Mouse (Mus musculus): ENCODE measurements around the gene Ncoa4. TPM values are rescaled to one million over a fixed set of nuclear protein-coding genes. Genes with fewer than 3 reads are reported as not detected.

Ncoa4 gene
- polyA plus RNA-seq, 1 experiment: 22.8 TPM

- Histone ChIP-seq H3K4me1 (ENCODE audit: control insufficient read depth, insufficient read depth, insufficient read length, low read length) (no peaks in the 10 kb centered on the region), H3K36me3 (ENCODE audit: control insufficient read depth, insufficient read depth, low read length) (no peaks in the 10 kb centered on the region), H3K27ac (ENCODE audit: insufficient read depth, low read depth, low read length) (no peak overlapping the region), H3K4me3 (ENCODE audit: low read depth, low read length) (no peak overlapping the region), H3K27me3 (ENCODE audit: control insufficient read depth, insufficient read depth, low read length) (no peaks in the 10 kb centered on the region)
- 70% methylated on average over 7 of the region's 7 CpGs for WGBS
- TF ChIP-seq CTCF (IDR thresholded peaks at IDR 0.05; ENCODE audit: extremely low read depth, insufficient read length, insufficient replicate concordance, low read depth, low read length) (no peak), POLR2A (IDR thresholded peaks at IDR 0.05; ENCODE audit: low read depth, low read length) (no peak)
Observed at GRCm38 (mm10) chr14:32145809-32146511, 13.7 kb upstream of the Ncoa4 start.

- no peaks in the 10 kb centered on the region for H3K27me3 ChIP-seq (ENCODE audit: control insufficient read depth, insufficient read depth, low read length)
- TF ChIP-seq POLR2A (IDR thresholded peaks at IDR 0.05; ENCODE audit: low read depth, low read length): no peak
- TF ChIP-seq CTCF (IDR thresholded peaks at IDR 0.05; ENCODE audit: extremely low read depth, insufficient read length, insufficient replicate concordance, low read depth, low read length): no peak
- H3K4me3 ChIP-seq (ENCODE audit: low read depth, low read length): no peak overlapping the region
- H3K4me1 ChIP-seq (ENCODE audit: control insufficient read depth, insufficient read depth, insufficient read length, low read length): no peaks in the 10 kb centered on the region
- 67% methylated on average over 2 of the region's 2 CpGs for WGBS
- no peak overlapping the region for H3K27ac ChIP-seq (ENCODE audit: insufficient read depth, low read depth, low read length)
- H3K36me3 ChIP-seq (ENCODE audit: control insufficient read depth, insufficient read depth, low read length): no peaks in the 10 kb centered on the region
Observed at GRCm38 (mm10) chr14:32146578-32146977, 13.1 kb upstream of the Ncoa4 start.

GRCm38 (mm10) chr14:32150872-32151271 lies 8.8 kb upstream of the Ncoa4 start:
- WGBS: 82% methylated on average over 2 of the region's 2 CpGs
- Histone ChIP-seq H3K36me3 (ENCODE audit: control insufficient read depth, insufficient read depth, low read length) (no peaks in the 10 kb centered on the region), H3K27ac (ENCODE audit: insufficient read depth, low read depth, low read length) (no peak overlapping the region), H3K27me3 (ENCODE audit: control insufficient read depth, insufficient read depth, low read length) (no peaks in the 10 kb centered on the region), H3K4me1 (ENCODE audit: control insufficient read depth, insufficient read depth, insufficient read length, low read length) (no peaks in the 10 kb centered on the region), H3K4me3 (ENCODE audit: low read depth, low read length) (no peak overlapping the region)
- TF ChIP-seq POLR2A (IDR thresholded peaks at IDR 0.05; ENCODE audit: low read depth, low read length) (no peak), CTCF (IDR thresholded peaks at IDR 0.05; ENCODE audit: extremely low read depth, insufficient read length, insufficient replicate concordance, low read depth, low read length) (no peak)

- H3K36me3 ChIP-seq (ENCODE audit: control insufficient read depth, insufficient read depth, low read length): no peaks in the 10 kb centered on the region
- H3K4me1 ChIP-seq (ENCODE audit: control insufficient read depth, insufficient read depth, insufficient read length, low read length): no peaks in the 10 kb centered on the region
- WGBS: 89% methylated on average over 18 of the region's 18 CpGs
- H3K27ac ChIP-seq (ENCODE audit: insufficient read depth, low read depth, low read length): no peak overlapping the region
- no peaks in the 10 kb centered on the region for H3K27me3 ChIP-seq (ENCODE audit: control insufficient read depth, insufficient read depth, low read length)
- H3K4me3 ChIP-seq (ENCODE audit: low read depth, low read length): no peak overlapping the region
- no peak for TF ChIP-seq POLR2A (IDR thresholded peaks at IDR 0.05; ENCODE audit: low read depth, low read length)
- TF ChIP-seq CTCF (IDR thresholded peaks at IDR 0.05; ENCODE audit: extremely low read depth, insufficient read length, insufficient replicate concordance, low read depth, low read length): no peak
Observed at GRCm38 (mm10) chr14:32152243-32152965, 7.3 kb upstream of the Ncoa4 start.

- WGBS: 94% methylated on average over 2 of the region's 2 CpGs
- no peaks in the 10 kb centered on the region for H3K36me3 ChIP-seq (ENCODE audit: control insufficient read depth, insufficient read depth, low read length)
- H3K4me1 ChIP-seq (ENCODE audit: control insufficient read depth, insufficient read depth, insufficient read length, low read length): no peaks in the 10 kb centered on the region
- no peak overlapping the region for H3K4me3 ChIP-seq (ENCODE audit: low read depth, low read length)
- H3K27ac ChIP-seq (ENCODE audit: insufficient read depth, low read depth, low read length): no peak overlapping the region
- TF ChIP-seq POLR2A (IDR thresholded peaks at IDR 0.05; ENCODE audit: low read depth, low read length) (no peak), CTCF (IDR thresholded peaks at IDR 0.05; ENCODE audit: extremely low read depth, insufficient read length, insufficient replicate concordance, low read depth, low read length) (no peak)
- H3K27me3 ChIP-seq (ENCODE audit: control insufficient read depth, insufficient read depth, low read length): no peaks in the 10 kb centered on the region
Observed at GRCm38 (mm10) chr14:32153156-32153555, 6.5 kb upstream of the Ncoa4 start.

- 82% methylated on average over 6 of the region's 6 CpGs for WGBS
- TF ChIP-seq POLR2A (IDR thresholded peaks at IDR 0.05; ENCODE audit: low read depth, low read length) (no peak), CTCF (IDR thresholded peaks at IDR 0.05; ENCODE audit: extremely low read depth, insufficient read length, insufficient replicate concordance, low read depth, low read length) (no peak)
- H3K4me3 ChIP-seq (ENCODE audit: low read depth, low read length): no peak overlapping the region
Observed at GRCm38 (mm10) chr14:32154758-32155157, 4.9 kb upstream of the Ncoa4 start.

GRCm38 (mm10) chr14:32159150-32159670 lies 455 bp upstream of the Ncoa4 start:
- H3K4me1 ChIP-seq (ENCODE audit: control insufficient read depth, insufficient read depth, insufficient read length, low read length): peaks cover 12% of the 10 kb centered on the region; the same call in 1 of the 2 replicates
- WGBS: 21% methylated on average over 4 of the region's 4 CpGs
- H3K27me3 ChIP-seq (ENCODE audit: control insufficient read depth, insufficient read depth, low read length): no peaks in the 10 kb centered on the region
- H3K27ac ChIP-seq (ENCODE audit: insufficient read depth, low read depth, low read length): peak overlapping the region; percentile 77
- no peaks in the 10 kb centered on the region for H3K36me3 ChIP-seq (ENCODE audit: control insufficient read depth, insufficient read depth, low read length)
- H3K4me3 ChIP-seq (ENCODE audit: low read depth, low read length): peak overlapping the region; percentile 94
- TF ChIP-seq POLR2A (IDR thresholded peaks at IDR 0.05; ENCODE audit: low read depth, low read length) (no peak), CTCF (IDR thresholded peaks at IDR 0.05; ENCODE audit: extremely low read depth, insufficient read length, insufficient replicate concordance, low read depth, low read length) (no peak)

More at GRCm38 (mm10) chr14:32154758-32155157, 4.9 kb upstream of the Ncoa4 start:
- Histone ChIP-seq H3K27me3 (ENCODE audit: control insufficient read depth, insufficient read depth, low read length) (no peaks in the 10 kb centered on the region), H3K27ac (ENCODE audit: insufficient read depth, low read depth, low read length) (no peak overlapping the region), H3K36me3 (ENCODE audit: control insufficient read depth, insufficient read depth, low read length) (no peaks in the 10 kb centered on the region), H3K4me1 (ENCODE audit: control insufficient read depth, insufficient read depth, insufficient read length, low read length) (peaks cover 5% of the 10 kb centered on the region; the same call in 1 of the 2 replicates)

All from small intestine, adult 2 months (tissue).